Mouse (Mus musculus) right cerebral cortex, postnatal 36 days (tissue): ENCODE measurements around the gene Rnf123.

ENCODE experiments used
- DNase-seq, 2 experiments: peaks; one replicate each; pipeline ENCODE4 v3.0.0; 2022; ENCODE audit warnings: low spot score in 2 of 2, mixed read lengths in 1 of 2

The Rnf123 gene

DNA sequence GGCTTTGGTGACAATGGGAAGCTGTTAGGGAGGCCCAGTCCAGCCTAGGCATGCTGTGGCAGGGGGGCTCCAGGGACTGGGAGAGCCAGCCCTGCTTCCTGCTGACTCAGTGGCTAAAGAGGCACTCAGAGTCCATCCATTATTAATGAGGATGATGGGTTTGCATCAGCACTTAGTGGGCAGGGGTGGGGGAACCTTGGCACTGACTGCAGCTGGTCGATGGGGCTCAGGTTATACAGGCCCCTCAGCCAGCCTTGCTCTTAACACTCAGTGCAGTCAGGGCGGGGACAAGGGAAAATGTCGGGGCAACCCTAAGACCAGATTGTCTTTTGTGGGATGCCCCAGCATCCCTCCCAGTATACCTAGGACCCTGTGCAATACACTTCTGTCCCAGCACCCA is 21.0 kb downstream of the Rnf123 start:
- no peak for DNase-seq

DNA sequence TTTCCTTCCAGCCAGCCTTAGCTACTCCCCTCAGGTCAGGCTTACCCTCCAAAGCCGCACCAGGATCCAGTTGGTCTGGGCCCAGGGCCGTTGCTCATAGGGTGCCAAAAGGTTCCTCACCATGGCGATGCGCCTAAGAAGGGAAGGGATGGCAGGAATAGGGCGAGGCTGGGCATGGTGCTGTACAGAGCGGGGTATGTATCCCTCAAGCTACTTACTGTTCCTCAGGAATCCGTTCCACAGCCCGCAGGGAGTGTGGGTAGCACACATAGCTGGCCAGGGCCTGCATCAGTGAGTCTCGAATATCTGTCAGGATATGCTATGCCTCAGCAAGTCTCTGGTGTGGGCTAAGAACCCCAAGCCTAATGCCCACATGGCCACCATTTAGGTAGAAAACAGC is 24.9 kb downstream of the Rnf123 start:
- no peak for DNase-seq

DNA sequence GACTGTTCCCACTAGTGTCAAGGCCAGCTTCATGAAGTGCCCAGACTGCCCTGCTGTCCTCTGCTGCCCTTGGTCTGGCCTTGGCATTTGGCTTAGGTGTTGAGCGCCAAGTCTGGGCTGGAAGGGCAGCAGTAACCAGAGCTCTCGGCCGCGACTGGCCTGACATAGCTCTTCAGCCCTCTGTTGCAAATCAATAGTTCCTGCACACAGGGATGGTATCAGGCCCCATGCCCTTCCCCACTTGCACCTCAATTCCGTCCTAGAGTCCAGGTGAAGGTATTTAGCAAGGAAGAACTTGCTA is 25.9 kb downstream of the Rnf123 start:
- no peak for DNase-seq

DNA sequence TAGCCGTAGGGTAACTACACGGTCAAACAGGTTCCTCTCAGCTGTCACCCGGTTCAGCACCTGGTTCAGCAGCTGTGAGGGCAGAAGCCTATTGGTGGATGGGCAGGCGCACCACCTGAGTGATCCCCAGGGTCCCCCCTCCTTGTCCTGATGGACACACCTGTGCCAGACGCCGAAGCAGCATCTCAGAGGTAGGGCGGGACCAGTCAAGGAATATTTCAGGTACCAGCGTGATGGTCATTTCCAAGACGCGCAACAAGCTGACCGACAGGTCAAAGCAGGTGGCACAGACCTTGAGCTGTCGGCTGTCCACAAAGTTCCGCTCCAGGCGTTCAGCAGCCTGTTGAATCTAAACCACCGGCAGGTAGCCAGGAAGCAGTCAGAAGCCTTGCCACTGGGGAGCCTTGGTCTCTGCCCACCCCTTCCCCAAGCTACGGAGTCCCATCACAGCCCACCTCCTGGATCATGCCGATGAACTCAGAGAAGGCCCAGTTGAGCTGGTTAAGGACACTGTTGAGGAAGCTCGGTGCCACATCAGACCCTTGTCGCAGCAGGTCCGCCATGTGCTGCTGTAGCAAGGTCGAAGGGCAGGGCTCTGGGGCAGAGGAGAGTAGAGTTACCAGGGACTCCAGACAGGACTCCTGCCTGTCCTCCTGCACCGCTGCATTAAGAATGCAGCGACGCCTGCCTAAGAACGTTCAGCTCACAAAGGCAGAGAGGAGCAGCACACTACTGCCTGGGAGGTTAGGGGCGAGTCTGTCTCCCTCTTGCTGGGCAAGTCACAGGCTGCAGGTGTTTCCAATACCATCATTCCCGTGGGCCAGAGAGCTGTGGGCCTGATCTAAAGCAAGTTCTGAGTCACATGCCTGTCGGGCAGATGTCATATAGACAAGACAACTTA is 26.5 kb downstream of the Rnf123 start:
- DNase-seq = no peak

GRCm38 (mm10) chr9:108055661-108056237 is 27.4 kb downstream of the Rnf123 start:
- no peak for DNase-seq

GRCm38 (mm10) chr9:108055061-108055460 is 28.1 kb downstream of the Rnf123 start:
- DNase-seq = no peak

DNA sequence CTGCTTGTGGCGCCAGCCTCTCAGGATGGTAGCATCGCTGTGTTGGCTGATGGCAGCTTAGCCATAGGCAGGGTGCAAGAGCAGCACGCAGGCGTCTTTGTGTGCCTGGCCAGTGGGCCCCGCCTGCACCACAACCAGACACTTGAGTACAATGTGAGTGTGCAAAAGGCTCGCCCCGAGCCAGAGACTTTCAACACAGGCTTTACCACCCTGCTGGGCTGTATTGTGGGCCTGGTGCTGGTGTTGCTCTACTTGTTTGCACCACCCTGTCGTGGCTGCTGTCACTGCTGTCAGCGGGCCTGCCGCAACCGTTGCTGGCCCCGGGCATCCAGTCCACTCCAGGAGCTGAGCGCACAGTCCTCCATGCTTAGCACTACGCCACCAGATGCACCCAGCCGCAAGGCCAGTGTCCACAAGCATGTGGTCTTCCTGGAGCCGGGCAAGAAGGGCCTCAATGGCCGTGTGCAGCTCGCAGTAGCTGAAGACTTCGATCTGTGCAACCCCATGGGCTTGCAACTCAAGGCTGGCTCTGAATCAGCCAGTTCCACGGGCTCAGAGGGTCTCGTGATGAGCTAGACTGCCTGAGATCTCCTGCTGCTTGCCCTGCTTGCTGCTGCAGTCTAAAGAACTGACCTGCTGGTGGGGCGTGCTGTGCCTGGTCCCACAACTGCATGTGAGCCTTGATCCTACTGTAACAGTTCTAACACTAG is 28.7 kb downstream of the Rnf123 start:
- DNase-seq = no peak

GRCm38 (mm10) chr9:108053665-108054225 is 29.4 kb downstream of the Rnf123 start:
- no peak for DNase-seq

DNA sequence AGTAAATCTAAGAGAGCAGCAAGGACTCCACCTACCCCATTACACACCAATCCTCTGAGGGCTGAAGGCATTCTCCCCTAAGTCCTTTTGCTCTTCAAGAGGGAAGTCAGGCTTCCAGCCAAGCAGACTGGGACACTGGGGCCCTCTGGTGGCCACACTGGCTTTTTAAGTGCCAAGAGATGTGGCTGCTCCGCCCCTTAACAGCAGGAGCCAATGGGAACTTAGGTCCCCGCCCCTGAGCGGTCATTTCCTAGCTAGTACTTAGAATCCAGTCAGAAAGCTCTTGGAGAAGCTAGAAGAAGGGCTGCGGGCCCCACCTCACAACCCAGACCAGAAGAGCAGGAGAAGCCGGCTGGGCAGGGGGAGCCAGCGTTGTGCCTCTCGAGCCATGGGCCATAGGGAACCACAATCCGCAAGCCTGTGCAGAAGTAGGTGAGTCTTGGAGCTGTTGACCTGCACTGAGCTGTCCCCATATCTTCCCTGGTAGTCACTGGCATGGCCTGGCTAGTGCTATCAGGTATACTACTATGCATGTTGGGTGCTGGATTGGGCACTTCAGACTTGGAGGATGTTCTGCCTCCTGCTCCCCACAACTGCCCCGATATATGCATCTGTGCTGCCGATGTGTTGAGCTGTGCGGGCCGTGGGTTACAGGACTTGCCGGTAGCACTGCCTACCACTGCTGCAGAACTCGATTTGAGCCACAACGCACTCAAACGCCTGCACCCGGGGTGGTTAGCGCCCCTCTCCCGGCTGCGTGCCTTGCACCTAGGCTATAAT is 30.1 kb downstream of the Rnf123 start, which contains the start of gene Amigo3:
TSS of gene Amigo3 (plus strand) at position 275 of the 780 bp plus-strand sequence.
- DNase-seq = peak; percentile 95 to 96

DNA sequence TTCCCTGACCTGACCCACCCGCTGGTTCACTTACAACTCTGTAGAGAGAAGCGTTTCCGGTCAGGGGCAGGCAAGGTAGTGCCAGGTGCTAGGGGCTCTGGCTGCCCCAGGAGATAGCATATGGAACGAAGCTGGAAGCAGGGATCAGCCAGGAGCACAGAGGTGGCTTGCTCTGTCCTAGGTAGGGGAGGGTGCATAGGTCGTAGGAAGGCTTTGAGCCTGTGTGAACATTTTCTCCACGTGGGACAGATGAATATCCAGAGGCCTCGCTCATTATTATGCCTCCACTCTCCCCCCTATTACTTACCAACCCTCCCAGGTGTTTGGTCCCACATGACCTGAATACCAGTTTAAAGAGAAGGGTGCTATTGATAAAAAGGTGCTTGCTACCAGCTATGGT is 30.7 kb downstream of the Rnf123 start:
- DNase-seq = no peak

GRCm38 (mm10) chr9:108051931-108052220 is 31.3 kb downstream of the Rnf123 start:
- no peak for DNase-seq

- no peak for DNase-seq
Observed at GRCm38 (mm10) chr9:108051184-108051930, 31.8 kb downstream of the Rnf123 start.

DNA sequence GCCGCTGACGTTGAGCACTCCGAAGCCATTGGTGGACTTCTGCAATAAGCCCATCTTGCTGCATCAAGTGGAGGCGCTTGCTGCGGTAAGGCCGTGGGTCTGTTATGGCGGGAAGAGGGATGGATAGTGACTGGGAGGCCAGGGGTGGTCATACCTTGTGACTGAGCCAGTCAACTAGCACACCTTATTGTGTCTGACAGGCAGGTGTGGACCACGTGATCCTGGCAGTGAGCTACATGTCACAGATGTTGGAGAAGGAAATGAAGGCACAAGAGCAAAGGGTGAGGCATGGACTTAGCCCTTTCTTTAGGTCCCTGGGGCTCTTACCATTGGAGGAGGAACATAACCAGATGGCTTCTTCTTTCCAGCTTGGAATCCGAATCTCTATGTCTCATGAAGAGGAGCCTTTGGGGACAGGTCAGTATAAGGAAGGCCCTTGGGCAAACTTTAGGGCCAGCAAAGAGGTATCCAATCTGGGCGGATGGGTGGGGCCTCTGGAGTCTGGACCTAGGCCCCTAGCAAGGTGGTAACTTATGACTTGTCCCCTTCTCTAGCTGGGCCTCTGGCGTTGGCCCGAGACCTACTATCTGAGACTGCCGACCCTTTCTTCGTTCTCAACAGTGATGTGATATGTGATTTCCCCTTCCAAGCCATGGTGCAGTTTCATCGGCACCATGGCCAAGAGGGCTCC is 33.4 kb downstream of the Rnf123 start:
- DNase-seq = no peak

- DNase-seq = peak; percentile 95 to 98
Observed at GRCm38 (mm10) chr9:108049016-108049455, 34.1 kb downstream of the Rnf123 start, which contains the start of gene Gmppb. Gene Gmppb (plus strand): TSS chr9:108049242.

DNA sequence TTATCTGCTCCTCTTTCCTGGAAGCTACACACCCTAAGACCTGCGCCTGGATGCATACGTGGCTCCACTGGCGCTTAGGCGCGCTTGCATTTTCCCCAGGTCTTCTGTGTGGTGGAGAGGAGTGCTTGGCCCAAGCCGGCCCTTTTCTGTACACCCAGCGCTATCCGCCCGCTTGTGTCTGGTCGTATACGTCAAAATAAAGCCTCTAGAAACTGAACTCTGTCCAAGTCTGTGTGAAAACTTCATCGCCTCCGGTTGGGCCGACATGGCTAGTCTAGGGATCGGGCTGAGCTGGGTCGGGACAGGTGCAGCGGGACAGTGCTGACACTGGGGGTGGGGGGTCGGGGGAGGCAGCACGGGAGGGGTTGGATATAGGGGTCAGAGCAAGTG is 34.6 kb downstream of the Rnf123 start:
- no peak for DNase-seq

GRCm38 (mm10) chr9:108047601-108048565 is 35.3 kb downstream of the Rnf123 start:
- DNase-seq = no peak

DNA sequence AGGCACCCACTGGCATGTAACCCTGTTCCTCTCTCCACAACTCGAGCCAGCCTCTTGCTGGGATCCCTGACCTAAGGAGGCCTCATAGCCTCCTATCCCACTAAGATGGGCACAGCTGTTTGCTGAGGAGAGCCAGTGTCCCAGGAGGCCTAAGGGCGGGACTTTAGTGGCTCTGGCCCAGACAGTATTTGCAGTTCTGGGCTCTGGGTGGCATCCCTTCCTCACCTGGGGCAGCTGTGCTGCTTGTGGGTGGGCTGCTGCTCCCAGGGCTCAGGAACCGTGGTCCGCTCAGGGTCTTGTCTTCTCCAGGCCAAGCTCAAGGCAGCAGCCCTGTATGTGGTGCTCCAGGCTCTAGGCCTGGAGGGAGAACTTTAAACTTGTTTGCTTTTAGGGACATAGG is 36.6 kb downstream of the Rnf123 start:
- DNase-seq = no peak

- DNase-seq = no peak
Observed at GRCm38 (mm10) chr9:108044751-108045492, 38.2 kb downstream of the Rnf123 start.
